Mouse (Mus musculus): ENCODE measurements around the gene Adam26b.
"Not testable (repeated sequence)": the region's sequence is repeated elsewhere in the genome, so short reads cannot be mapped to it uniquely, and the experiment has no call there.

Adam26b gene

DNA sequence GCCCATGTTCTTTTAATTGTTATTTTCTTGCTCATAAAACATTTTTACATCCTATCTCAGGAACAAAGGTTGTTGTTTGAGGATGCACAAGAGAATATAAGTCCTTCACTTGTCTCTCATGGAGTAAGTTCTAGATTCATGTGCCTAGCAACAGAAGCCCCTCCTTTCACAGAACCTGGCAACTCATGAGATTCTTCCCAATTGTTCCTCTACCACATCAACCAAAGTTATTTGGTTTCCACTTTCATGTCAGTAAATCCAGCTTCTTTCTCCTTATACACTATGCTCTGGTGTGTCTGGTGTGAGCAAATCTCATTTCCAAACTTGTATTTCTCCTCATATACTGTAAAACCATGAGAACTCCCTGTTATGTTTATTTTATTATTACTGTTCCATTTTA, at the start of gene Adam26b:
Gene Adam26b, minus strand, starts transcription at position 101 of the 400 bp plus-strand sequence.
- not testable (repeated sequence) for DNase-seq

- DNase-seq: not testable (repeated sequence)
These were observed 48.7 kb upstream of the Adam26b start, which contains the start of gene Adam26a for GRCm38 (mm10) chr8:43576607-43577006. Gene Adam26a, minus strand, starts transcription at chr8:43576707.

All from cerebellum, postnatal 14 days (tissue).